Mouse (Mus musculus) kidney, embryonic 14.5 days (tissue): Measurements from ENCODE around the gene Ilk. TPM values are rescaled to one million over a fixed set of nuclear protein-coding genes. Genes with fewer than 3 reads are reported as not detected.
"Not testable (repeated sequence)": the region's sequence is repeated elsewhere in the genome, so short reads cannot be mapped to it uniquely, and the experiment has no call there.

Experiments
- ATAC-seq: fragments of 200-750 bp; cut with Nextera tagmentation; 2 replicates; pipeline ENCODE4 v1.8.0; 2017; ENCODE audit warnings: moderate number of reproducible peaks, mild to moderate bottlenecking, moderate TSS enrichment, moderate library complexity; ENCODE audit not compliant: low FRiP score, low TSS enrichment
- H3K27ac ChIP-seq: fragments of 300-500 bp; sonication (generic); 2 replicates; pipeline ENCODE4 v1.5.1; 2014; ENCODE audit warnings: low read depth, mild to moderate bottlenecking, low read length, moderate library complexity, mixed read lengths
- H3K27me3 ChIP-seq: fragments of 300-500 bp; sonication (generic); 2 replicates; pipeline ENCODE4 v1.6.1; 2014; ENCODE audit warnings: mild to moderate bottlenecking, low read length; ENCODE audit not compliant: control insufficient read depth, insufficient read depth
- H3K36me3 ChIP-seq: fragments of 300-500 bp; sonication (generic); 2 replicates; pipeline ENCODE4 v1.6.1; 2014; ENCODE audit warnings: low read length, mixed read lengths; ENCODE audit not compliant: control insufficient read depth, insufficient read depth
- H3K4me1 ChIP-seq: fragments of 300-500 bp; sonication (generic); 2 replicates; pipeline ENCODE4 v1.6.1; 2014; ENCODE audit warnings: low read length, mixed read lengths; ENCODE audit not compliant: control insufficient read depth, insufficient read depth
- H3K4me2 ChIP-seq: fragments of 300-500 bp; sonication (generic); replicated peaks from 2 replicates; pipeline ENCODE4 v1.6.1; 2014; ENCODE audit warnings: low read depth, mild to moderate bottlenecking, low read length
- H3K4me3 ChIP-seq: fragments of 300-500 bp; sonication (generic); 2 replicates; pipeline ENCODE4 v1.5.1; 2014; ENCODE audit warnings: mild to moderate bottlenecking, low read length
- H3K9ac ChIP-seq: fragments of 300-500 bp; sonication (generic); 2 replicates; pipeline ENCODE4 v1.6.1; 2014; ENCODE audit warnings: low read depth, mild to moderate bottlenecking, low read length, moderate library complexity
- H3K9me3 ChIP-seq: fragments of 300-500 bp; sonication (generic); 2 replicates; pipeline ENCODE4 v1.6.1; 2016; ENCODE audit warnings: low read length; ENCODE audit not compliant: control insufficient read depth
- WGBS: fragments of 180-500 bp; shearing (Covaris S2); extraction: QIAGEN DNeasy Blood & Tissue Kit; methylation state at CpG from one replicate; pipeline ENCODE4 v1.1.7; 2014; 5-methylcytosine and 5-hydroxymethylcytosine counted together
- polyA plus RNA-seq: library from polyadenylated mRNA; unstranded; fragments of >200 nt; fragmentation: Nextera tagmentation; extraction: Ambion mirVana; gene quantifications from 2 replicates; pipeline ENCODE4 v1.2.1, GENCODE M21; 2014

Ilk gene
- polyA plus RNA-seq, 1 experiment from 2014 or later: 305 TPM

DNA sequence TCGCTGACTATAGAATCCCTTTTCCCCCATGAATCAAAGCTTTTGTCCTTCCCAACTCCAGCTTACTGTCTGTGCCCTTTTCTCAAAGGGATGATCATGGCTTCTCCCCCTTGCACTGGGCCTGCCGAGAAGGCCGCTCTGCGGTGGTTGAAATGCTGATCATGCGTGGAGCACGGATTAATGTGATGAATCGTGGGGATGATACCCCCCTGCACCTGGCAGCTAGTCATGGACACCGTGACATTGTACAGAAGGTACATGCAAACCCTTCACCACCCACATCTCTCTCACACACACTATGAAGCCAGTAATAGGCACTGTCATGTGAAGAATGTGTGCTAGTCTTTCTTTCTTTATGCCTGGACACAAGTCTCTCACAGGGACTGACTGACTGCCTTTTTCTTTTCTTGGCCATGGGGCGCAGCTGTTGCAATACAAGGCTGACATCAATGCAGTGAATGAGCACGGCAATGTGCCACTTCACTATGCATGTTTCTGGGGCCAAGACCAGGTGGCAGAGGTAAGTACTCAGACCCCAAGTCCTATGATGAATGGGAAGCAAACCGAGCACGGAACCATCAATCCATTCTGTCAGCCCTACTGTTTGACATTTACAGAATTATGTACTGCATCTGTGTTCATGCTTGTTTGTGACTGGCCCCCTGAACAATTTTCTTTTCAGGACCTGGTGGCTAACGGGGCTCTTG lies 3.9 kb downstream of the Ilk start:
- no peak overlapping the region for H3K9ac ChIP-seq
- peaks cover 37% of the 10 kb centered on the region for H3K36me3 ChIP-seq
- H3K27me3 ChIP-seq: no peaks in the 10 kb centered on the region
- WGBS: 90% methylated on average over 13 of the region's 13 CpGs
- H3K4me2 ChIP-seq: no peak overlapping the region
- no peak for ATAC-seq
- H3K4me3 ChIP-seq: no peak overlapping the region
- H3K27ac ChIP-seq: peak overlapping the region; percentile 93; the same call in 1 of the 2 replicates
- no peaks in the 10 kb centered on the region for H3K9me3 ChIP-seq
- H3K4me1 ChIP-seq: peaks cover 22% of the 10 kb centered on the region

DNA sequence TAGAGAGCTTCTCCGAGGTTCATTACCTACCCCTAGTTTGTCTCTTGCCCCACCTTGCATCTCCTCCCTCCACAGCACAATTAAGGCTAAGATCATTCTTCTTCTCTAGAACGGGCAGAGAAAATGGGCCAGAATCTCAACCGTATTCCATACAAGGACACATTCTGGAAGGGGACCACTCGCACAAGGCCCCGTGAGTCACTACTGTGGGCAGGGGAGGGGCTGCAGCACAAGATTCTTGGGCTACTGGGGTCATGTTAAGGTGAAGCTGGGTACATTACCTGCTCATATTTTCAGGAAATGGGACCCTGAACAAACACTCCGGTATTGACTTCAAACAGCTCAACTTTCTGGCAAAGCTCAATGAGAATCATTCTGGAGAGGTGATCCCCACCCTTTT lies 4.5 kb downstream of the Ilk start:
- Histone ChIP-seq H3K9ac (no peak overlapping the region), H3K27ac (no peak overlapping the region), H3K9me3 (no peaks in the 10 kb centered on the region), H3K4me2 (no peak overlapping the region), H3K4me1 (peaks cover 22% of the 10 kb centered on the region), H3K4me3 (no peak overlapping the region), H3K27me3 (no peaks in the 10 kb centered on the region), H3K36me3 (peaks cover 37% of the 10 kb centered on the region)
- no peak for ATAC-seq
- WGBS: 87% methylated on average over 6 of the region's 6 CpGs

DNA sequence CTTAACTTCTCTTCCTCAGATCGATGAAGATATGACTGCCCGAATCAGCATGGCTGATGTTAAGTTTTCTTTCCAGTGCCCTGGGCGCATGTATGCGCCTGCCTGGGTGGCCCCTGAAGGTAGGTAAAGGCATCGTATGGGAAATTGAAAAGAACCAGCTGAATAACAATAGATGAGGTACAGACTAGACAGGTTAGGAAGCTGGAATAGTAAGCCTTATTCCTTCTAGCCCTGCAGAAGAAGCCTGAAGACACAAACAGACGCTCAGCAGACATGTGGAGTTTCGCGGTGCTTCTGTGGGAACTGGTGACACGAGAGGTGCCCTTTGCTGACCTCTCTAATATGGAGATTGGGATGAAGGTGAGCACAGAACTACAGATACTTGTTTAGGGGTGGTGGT lies 5.6 kb downstream of the Ilk start:
- H3K36me3 ChIP-seq: peaks cover 44% of the 10 kb centered on the region
- H3K4me2 ChIP-seq: no peak overlapping the region
- no peak overlapping the region for H3K4me3 ChIP-seq
- no peak overlapping the region for H3K27ac ChIP-seq
- ATAC-seq: no peak
- H3K27me3 ChIP-seq: no peaks in the 10 kb centered on the region
- peaks cover 22% of the 10 kb centered on the region for H3K4me1 ChIP-seq
- no peak overlapping the region for H3K9ac ChIP-seq
- H3K9me3 ChIP-seq: no peaks in the 10 kb centered on the region
- 95% methylated on average over 9 of the region's 9 CpGs for WGBS

DNA sequence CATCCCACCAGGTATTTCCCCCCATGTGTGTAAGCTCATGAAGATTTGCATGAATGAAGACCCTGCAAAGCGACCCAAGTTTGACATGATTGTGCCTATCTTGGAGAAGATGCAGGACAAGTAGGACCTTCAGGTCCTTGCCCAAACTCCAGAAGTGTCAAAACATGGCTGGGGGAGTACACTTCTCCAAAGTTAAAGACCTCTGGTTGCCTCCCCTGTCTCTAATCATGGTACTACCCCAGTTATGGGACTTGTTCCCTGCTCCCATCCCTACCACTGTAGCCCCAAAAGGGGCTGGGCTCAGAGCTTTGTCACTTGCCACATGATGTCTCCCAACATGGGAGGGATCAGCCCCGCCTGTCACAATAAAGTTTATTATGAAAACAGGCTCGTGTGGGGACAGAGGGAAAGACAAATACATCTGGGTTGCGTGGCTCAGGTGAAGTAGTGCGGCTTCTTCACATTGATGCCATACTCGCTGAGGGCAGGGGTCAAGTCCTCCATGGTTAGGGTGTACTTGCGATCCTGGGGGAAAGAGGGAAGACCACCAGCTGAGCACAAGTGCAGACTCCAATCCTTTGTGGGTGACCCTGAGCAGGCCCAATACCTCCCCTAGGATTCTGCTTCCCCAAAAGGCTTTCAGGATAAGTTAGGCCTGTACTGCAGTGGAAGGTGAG lies 6.3 kb downstream of the Ilk start:
- not testable (repeated sequence) for H3K9ac ChIP-seq, H3K9me3 ChIP-seq, H3K27ac ChIP-seq, H3K27me3 ChIP-seq, ATAC-seq
- 80% methylated on average over 7 of the region's 7 CpGs for WGBS
- peak overlapping the region; percentile 91; the same call in 1 of the 2 replicates for H3K4me3 ChIP-seq
- peak overlapping the region; percentile 76; the same call in 1 of the 2 replicates for H3K4me2 ChIP-seq
- H3K4me1 ChIP-seq: peaks cover 19% of the 10 kb centered on the region
- peaks cover 48% of the 10 kb centered on the region for H3K36me3 ChIP-seq

DNA sequence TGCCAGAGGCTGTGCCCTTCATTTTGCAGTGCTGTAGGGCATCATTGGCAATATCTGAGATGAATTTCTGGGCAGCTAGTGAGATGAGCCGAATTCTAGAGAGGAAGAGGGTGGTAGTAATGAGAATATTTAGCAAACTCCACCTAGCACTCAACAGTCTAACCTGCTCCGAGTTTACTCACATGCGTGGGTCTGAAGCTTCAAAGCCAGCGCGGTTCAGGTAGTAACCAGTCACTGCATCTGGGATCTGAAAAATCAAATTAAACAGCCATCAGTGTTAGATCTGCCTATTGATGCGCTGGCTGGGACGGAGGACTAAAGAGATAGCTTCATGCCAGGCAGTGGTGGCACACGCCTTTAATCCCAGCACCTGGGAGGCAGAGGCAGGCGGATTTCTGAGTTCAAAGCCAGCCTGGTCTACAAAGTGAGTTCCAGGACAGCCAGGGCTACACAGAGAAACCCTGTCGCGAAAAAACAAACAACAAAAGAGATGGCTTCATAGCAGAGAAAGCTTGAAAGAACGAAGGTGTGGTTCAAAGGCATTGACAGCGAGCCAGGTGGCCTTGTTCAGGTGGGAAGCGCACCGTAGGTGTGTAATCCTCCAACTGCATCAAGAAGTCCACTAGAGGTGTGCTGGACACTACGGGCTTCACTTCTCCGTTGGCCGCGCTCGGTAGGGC lies 7.0 kb downstream of the Ilk start:
- ATAC-seq, H3K9me3 ChIP-seq, H3K27me3 ChIP-seq: not testable (repeated sequence)
- Histone ChIP-seq H3K4me2 (peak overlapping the region; percentile 76), H3K4me1 (peaks cover 14% of the 10 kb centered on the region; the same call in 1 of the 2 replicates), H3K9ac (peak overlapping the region; percentile 96), H3K27ac (peak overlapping the region; percentile 80), H3K4me3 (peak overlapping the region; percentile 91), H3K36me3 (peaks cover 53% of the 10 kb centered on the region)
- WGBS: 33% methylated on average over 20 of the region's 20 CpGs

DNA sequence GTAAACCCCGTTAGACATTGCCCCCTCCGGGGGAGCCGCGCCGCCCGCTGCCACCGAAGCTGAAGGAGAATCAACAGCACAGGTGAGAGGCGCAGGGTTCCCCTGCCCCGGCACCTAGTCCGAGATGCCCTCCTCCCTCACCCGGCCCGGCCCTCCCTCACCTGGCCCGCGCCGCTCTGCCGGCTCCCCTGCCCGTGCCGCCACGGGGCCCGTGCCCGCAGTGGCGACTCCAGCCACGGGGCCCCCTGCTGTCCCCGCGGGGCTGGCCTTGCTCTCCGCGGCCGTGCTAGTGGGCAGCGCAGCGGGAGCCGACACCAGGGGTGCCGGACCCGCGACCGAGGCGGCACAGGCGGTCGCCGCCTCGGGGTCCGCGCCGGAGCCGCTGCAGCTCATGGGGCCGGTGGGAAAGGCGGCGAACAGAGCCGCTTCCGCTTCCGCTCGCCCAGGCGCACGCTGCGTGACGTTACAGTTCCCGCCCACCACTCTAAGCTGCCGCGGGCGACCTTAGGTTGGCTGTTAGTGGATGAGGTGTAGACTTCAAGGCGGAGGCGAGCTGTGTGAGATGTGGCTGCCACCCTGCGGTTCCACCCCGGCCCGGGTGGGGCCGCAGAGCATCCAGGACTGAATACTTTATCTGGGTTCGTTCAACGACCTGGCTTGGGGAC lies 7.7 kb downstream of the Ilk start, which contains the start of gene Taf10:
TSS of gene Taf10 (minus strand) at position 436 of the 665 bp plus-strand sequence.
- peak within 1 kb of the TSS; percentile 80 for H3K27ac ChIP-seq
- under 1% methylated on average over 66 of the region's 67 CpGs for WGBS
- peak within 1 kb of the TSS; percentile 91 for H3K4me3 ChIP-seq
- H3K4me2 ChIP-seq: peak within 1 kb of the TSS; percentile 76
- H3K36me3 ChIP-seq: peaks cover 58% of the 10 kb centered on the region
- H3K4me1 ChIP-seq: peaks cover 8% of the 10 kb centered on the region; the same call in 1 of the 2 replicates
- ATAC-seq: peak; percentile 98
- peak within 1 kb of the TSS; percentile 96 for H3K9ac ChIP-seq
- no peaks in the 10 kb centered on the region for H3K27me3 ChIP-seq
- H3K9me3 ChIP-seq: no peaks in the 10 kb centered on the region

DNA sequence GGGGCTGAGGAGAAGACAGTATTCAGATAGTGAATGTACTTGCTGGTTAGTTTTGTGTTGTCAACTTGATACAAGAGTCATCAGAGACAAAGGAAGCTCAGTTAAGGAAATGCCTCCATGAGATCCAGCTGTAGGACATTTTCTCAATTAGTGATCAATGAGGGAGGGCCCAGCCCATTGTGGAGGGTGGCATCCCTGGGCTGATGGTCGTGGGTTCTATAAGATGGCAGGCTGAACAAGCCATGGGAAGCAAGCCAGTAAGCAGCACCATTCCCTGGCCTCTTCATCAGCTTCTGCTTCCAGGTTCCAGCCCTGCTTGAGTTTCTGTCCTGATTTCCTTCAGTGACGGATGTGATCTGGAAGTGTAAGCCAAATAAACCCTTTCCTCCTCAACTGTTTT lies 11.4 kb downstream of the Ilk start:
- 84% methylated on average over 2 of the region's 2 CpGs for WGBS
- no peak overlapping the region for H3K27ac ChIP-seq
- H3K9me3 ChIP-seq: no peaks in the 10 kb centered on the region
- no peak overlapping the region for H3K4me2 ChIP-seq
- H3K27me3 ChIP-seq: no peaks in the 10 kb centered on the region
- ATAC-seq: no peak
- H3K36me3 ChIP-seq: peaks cover 32% of the 10 kb centered on the region
- H3K4me1 ChIP-seq: peaks cover 9% of the 10 kb centered on the region; the same call in 1 of the 2 replicates
- H3K9ac ChIP-seq: no peak overlapping the region
- no peak overlapping the region for H3K4me3 ChIP-seq

DNA sequence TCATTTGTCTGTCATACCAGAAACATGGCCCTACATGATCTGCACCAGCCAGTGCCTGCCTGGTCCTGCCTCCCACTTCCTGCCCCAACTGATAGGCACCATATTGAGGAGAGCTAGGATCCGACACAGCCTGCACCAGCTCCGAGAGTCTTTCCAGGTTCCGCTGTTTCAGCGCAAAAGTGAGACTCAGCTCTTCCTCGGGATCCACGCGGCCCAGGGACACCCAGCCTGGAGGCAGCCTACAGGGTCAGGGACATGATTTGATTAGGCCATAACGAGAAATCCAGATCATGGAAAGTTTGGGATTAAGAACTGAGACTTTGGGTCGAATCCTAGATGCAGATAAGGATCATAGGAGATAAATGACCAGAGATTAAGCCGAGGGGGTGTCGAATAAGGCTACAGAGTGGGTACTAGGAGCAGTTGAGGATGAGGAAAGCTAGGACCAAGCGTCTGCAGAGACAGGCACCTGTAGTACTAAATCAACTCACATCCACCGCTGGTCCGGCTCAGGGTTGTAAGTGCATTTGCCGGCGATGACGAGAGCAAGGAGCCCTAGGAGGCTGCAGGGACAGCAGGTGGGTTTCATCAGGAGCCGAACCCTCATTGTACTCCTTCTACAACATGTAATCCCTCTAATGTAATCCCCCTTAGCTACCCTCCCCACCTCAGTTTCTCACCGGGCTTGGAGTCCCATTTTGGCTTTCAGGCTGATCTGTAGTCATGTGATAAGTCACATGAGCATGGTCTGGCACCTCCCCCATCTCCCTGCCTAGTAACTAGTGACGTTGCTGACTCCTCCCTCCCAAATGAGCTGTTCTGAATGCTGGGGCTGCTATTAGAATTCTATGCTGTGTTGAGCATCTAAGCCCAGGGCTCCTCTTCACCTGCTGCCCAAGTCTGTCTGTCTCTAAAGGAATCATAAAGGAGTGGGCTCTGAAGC lies 15.4 kb downstream of the Ilk start, which contains the start of gene Tpp1:
TSS of gene Tpp1 (minus strand) at position 745 of the 943 bp plus-strand sequence.
- Histone ChIP-seq H3K4me2 (peak within 1 kb of the TSS; percentile 70), H3K9me3 (no peaks in the 10 kb centered on the region), H3K36me3 (peaks cover 62% of the 10 kb centered on the region), H3K27me3 (no peaks in the 10 kb centered on the region), H3K4me1 (peaks cover 4% of the 10 kb centered on the region; the same call in 1 of the 2 replicates), H3K27ac (peak within 1 kb of the TSS; percentile 17; the same call in 1 of the 2 replicates), H3K9ac (peak within 1 kb of the TSS; percentile 66), H3K4me3 (peak within 1 kb of the TSS; percentile 61)
- peak; percentile 94 for ATAC-seq
- 19% methylated on average over 20 of the region's 20 CpGs for WGBS
